Mouse (Mus musculus) hindbrain, embryonic 16.5 days (tissue): ENCODE measurements around the gene Stub1. TPM values are rescaled to one million over a fixed set of nuclear protein-coding genes. Genes with fewer than 3 reads are reported as not detected.

ENCODE experiments used
- ATAC-seq: fragments of 200-750 bp; cut with Nextera tagmentation; 2 replicates; pipeline ENCODE4 v1.8.0; 2017; ENCODE audit warnings: moderate TSS enrichment, moderate library complexity
- H3K27ac ChIP-seq: fragments of 300-500 bp; sonication (generic); 2 replicates; pipeline ENCODE4 v1.5.1; 2014; ENCODE audit warnings: low read depth, mild to moderate bottlenecking, control low read depth, low read length, moderate library complexity
- H3K27me3 ChIP-seq: fragments of 300-500 bp; sonication (generic); replicated peaks from 2 replicates; pipeline ENCODE4 v1.6.1; 2014; ENCODE audit warnings: low read length; ENCODE audit not compliant: control insufficient read depth, insufficient read depth
- H3K36me3 ChIP-seq: fragments of 300-500 bp; sonication (generic); 2 replicates; pipeline ENCODE4 v1.6.1; 2014; ENCODE audit warnings: mild to moderate bottlenecking, low read length, moderate library complexity, mixed read lengths; ENCODE audit not compliant: control insufficient read depth, insufficient read depth
- H3K4me1 ChIP-seq: fragments of 300-500 bp; sonication (generic); 2 replicates; pipeline ENCODE4 v1.6.1; 2014; ENCODE audit warnings: low read depth, low read length; ENCODE audit not compliant: control insufficient read depth, insufficient read depth
- H3K4me2 ChIP-seq: fragments of 300-500 bp; sonication (generic); 2 replicates; pipeline ENCODE4 v1.6.1; 2014; ENCODE audit warnings: mild to moderate bottlenecking, low read length, control low read depth, moderate library complexity
- H3K4me3 ChIP-seq: fragments of 300-500 bp; sonication (generic); 2 replicates; pipeline ENCODE4 v1.5.1; 2014; ENCODE audit warnings: mild to moderate bottlenecking, low read length, control low read depth, moderate library complexity
- H3K9ac ChIP-seq: fragments of 300-500 bp; sonication (generic); 2 replicates; pipeline ENCODE4 v1.6.1; 2014; ENCODE audit warnings: low read depth, mild to moderate bottlenecking, control low read depth, low read length, moderate library complexity
- H3K9me3 ChIP-seq: fragments of 300-500 bp; sonication (generic); 2 replicates; pipeline ENCODE4 v1.6.1; 2014; ENCODE audit warnings: mild to moderate bottlenecking, low read length, moderate library complexity; ENCODE audit not compliant: control insufficient read depth
- WGBS: fragments of 180-500 bp; shearing (Covaris S2); extraction: QIAGEN DNeasy Blood & Tissue Kit; methylation state at CpG from one replicate; pipeline ENCODE4 v1.1.7; 2014; 5-methylcytosine and 5-hydroxymethylcytosine counted together
- polyA plus RNA-seq: library from polyadenylated mRNA; unstranded; fragments of >200 nt; fragmentation: Nextera tagmentation; extraction: Ambion mirVana; gene quantifications from 2 replicates; pipeline ENCODE4 v1.2.1, GENCODE M21; 2015

The Stub1 gene
- polyA plus RNA-seq, 1 experiment from 2014 or later = 428 TPM

GRCm38 (mm10) chr17:25841117-25841880 is 8.1 kb upstream of the Stub1 start, which contains the start of gene Gm20683:
TSS of gene Gm20683 (minus strand) at chr17:25841763.
- WGBS = 96% methylated on average over 22 of the region's 22 CpGs
- Histone ChIP-seq H3K4me2 (no peak within 1 kb of the TSS), H3K4me3 (no peak within 1 kb of the TSS), H3K36me3 (peaks cover 40% of the 10 kb centered on the region), H3K9me3 (no peaks in the 10 kb centered on the region), H3K27me3 (no peaks in the 10 kb centered on the region), H3K9ac (no peak within 1 kb of the TSS; the same call in 1 of the 2 replicates), H3K27ac (no peak within 1 kb of the TSS), H3K4me1 (peaks cover 34% of the 10 kb centered on the region)
- ATAC-seq = no peak

- WGBS = 98% methylated on average over 6 of the region's 6 CpGs
- no peak overlapping the region for H3K4me2 ChIP-seq
Observed at GRCm38 (mm10) chr17:25840519-25840918, 7.3 kb upstream of the Stub1 start.

DNA sequence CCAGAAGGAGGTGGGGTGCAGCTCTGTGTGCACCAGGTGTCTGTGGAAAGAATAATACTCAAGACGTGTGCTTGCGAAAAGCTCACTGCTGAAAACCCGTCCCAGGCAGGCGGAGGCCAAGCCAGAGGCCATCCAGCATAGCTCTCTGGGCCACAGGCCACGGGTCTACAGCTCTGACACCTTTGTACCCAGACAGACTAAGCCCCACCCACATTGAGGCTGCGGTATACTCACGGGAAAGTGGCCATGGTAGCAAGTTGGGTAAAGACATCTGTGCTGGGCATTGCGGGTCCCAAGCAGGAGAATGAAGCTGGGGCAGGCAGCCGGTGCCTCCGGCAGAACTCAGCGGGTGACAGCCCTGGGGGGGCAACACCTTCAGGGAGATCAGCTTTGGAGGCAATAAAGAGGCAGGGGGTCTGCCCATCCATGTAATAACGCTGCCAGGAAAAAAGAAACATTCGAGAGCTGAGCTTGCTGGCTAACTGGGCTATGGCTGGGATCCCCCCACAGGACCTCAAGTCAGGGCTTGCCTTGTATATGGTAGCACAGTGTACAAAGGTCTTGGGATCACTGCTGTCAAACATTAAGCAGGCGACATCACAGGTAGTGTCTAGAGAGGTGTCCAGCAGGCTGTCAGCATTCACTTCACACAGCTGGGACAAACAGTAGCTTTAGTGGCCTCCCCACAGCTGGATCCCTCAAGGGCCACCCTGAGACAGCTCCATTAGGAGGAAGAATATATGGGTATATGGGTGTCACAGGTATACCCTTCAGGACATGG is 6.4 kb upstream of the Stub1 start:
- Histone ChIP-seq H3K36me3 (peaks cover 40% of the 10 kb centered on the region), H3K4me1 (peaks cover 46% of the 10 kb centered on the region), H3K4me3 (no peak overlapping the region), H3K9me3 (no peaks in the 10 kb centered on the region), H3K27ac (no peak overlapping the region), H3K27me3 (no peaks in the 10 kb centered on the region), H3K4me2 (no peak overlapping the region), H3K9ac (no peak overlapping the region)
- ATAC-seq = no peak
- 84% methylated on average over 14 of the region's 14 CpGs for WGBS

More at GRCm38 (mm10) chr17:25840519-25840918, 7.3 kb upstream of the Stub1 start:
- peaks cover 42% of the 10 kb centered on the region for H3K4me1 ChIP-seq
- ATAC-seq = no peak
- H3K27me3 ChIP-seq = no peaks in the 10 kb centered on the region
- H3K27ac ChIP-seq = no peak overlapping the region
- no peaks in the 10 kb centered on the region for H3K9me3 ChIP-seq
- H3K4me3 ChIP-seq = no peak overlapping the region
- H3K36me3 ChIP-seq = peaks cover 38% of the 10 kb centered on the region
- H3K9ac ChIP-seq = no peak overlapping the region

DNA sequence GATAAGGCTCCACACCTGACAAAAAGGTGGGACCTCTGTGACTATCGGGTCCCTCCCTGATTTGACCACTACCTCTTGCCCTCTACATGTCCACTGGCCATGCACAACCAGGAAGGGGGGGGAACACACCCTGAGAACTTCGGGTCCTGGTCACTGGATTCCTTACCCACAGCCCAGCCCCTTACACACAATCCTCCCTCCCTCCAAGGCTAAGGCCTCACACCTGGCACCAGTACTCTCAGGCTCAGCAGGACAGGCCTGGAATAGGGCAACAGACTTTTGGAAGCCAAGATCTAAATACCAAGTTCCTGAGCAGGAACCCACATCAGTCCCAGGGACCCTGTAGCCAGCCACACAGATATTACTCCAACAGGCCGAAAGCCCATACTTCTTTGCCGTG is 5.7 kb upstream of the Stub1 start:
- H3K36me3 ChIP-seq = peaks cover 40% of the 10 kb centered on the region
- WGBS = 85% methylated on average over 4 of the region's 4 CpGs
- no peaks in the 10 kb centered on the region for H3K9me3 ChIP-seq
- no peak overlapping the region for H3K4me2 ChIP-seq
- no peak for ATAC-seq
- no peak overlapping the region for H3K9ac ChIP-seq
- no peak overlapping the region for H3K27ac ChIP-seq
- no peak overlapping the region for H3K4me3 ChIP-seq
- H3K4me1 ChIP-seq = peaks cover 52% of the 10 kb centered on the region
- no peaks in the 10 kb centered on the region for H3K27me3 ChIP-seq

DNA sequence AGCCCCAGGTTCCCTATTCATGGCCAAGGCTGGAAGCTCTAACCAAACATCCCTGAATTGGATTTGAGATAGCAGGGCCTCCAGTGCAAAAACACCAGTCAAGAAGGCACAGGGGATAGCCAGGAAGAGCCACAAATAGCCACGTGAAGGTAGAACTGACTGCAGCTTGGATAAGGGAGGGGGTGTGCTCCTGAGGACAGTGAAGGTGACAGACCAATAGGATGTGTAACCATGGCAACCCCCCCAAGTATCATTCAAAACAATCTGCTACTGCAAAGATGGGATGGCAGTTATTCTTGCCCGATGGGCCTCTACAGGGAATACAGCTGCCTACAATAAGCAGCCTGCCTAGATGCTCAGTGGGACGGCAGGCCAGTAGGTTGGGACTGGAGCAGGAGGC is 4.3 kb upstream of the Stub1 start:
- Histone ChIP-seq H3K4me3 (no peak overlapping the region), H3K36me3 (peaks cover 40% of the 10 kb centered on the region), H3K9ac (peak overlapping the region; percentile 92), H3K9me3 (no peaks in the 10 kb centered on the region), H3K4me1 (peaks cover 46% of the 10 kb centered on the region), H3K4me2 (peak overlapping the region; percentile 85), H3K27ac (peak overlapping the region; percentile 93), H3K27me3 (no peaks in the 10 kb centered on the region)
- ATAC-seq = no peak
- WGBS = 7% methylated on average over 3 of the region's 3 CpGs

DNA sequence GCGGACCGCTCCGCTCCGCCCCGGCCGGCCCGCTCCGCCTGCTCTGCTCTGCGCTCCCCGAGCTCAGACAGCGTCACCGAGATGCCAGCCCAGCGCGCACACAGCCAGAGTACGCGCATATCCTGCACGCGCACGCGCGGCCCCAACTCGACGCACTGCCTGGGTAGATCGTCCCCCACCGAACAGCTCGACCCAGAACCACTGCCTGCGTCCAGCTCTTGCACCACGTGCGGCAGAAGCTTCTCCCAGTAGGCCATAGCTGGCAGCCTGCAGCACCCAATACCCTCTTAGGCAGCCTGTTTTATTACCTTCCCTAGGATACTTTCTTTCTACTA is 3.8 kb upstream of the Stub1 start, which contains the start of gene Rhbdl1:
Rhbdl1 (minus strand) TSS at position 220 of the 335 bp plus-strand sequence.
- H3K9me3 ChIP-seq = no peaks in the 10 kb centered on the region
- H3K36me3 ChIP-seq = peaks cover 35% of the 10 kb centered on the region
- H3K4me1 ChIP-seq = peaks cover 47% of the 10 kb centered on the region
- ATAC-seq = peak; percentile 52
- peak within 1 kb of the TSS; percentile 92 for H3K9ac ChIP-seq
- peak within 1 kb of the TSS; percentile 55 for H3K4me3 ChIP-seq
- no peaks in the 10 kb centered on the region for H3K27me3 ChIP-seq
- peak within 1 kb of the TSS; percentile 85 for H3K4me2 ChIP-seq
- H3K27ac ChIP-seq = peak within 1 kb of the TSS; percentile 93
- WGBS = under 1% methylated on average over 29 of the region's 29 CpGs

DNA sequence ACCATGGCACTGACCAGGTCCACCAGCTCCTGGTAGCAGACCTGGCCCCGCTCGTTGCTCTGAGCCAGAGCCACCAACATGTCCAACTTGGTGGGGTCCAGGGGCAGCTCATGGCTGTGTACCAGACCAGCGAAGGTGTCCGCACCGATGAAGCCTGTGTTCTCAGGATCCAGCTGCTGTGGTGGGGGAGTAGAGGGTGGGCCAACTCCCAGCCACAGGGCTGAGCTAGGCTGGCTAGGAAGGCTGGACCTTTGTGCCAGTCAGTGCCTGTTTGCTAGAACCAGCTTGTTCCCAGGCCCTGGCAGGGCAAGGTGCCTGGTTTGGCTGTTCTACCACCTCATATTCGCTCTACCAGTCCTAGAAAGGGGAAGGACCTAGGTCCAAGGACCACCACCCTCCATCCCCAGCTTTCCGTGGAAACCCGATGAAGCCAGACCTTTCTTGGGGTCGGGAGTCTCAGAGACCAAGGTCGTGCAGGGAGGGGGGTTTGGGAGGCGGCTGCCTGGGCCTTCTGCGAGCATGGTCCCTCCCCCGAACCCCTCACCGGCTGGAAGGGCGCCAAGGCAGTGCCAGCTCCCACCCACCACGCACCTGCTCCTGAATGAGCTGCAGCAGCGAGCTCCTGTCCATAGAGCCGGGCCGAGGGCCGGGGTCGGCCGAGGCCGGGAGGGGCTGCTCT is 3.3 kb upstream of the Stub1 start:
- no peaks in the 10 kb centered on the region for H3K27me3 ChIP-seq
- H3K4me2 ChIP-seq = peak overlapping the region; percentile 85
- no peak; the same call in 1 of the 2 replicates for ATAC-seq
- 19% methylated on average over 23 of the region's 23 CpGs for WGBS
- peak overlapping the region; percentile 92 for H3K9ac ChIP-seq
- H3K9me3 ChIP-seq = no peaks in the 10 kb centered on the region
- peak overlapping the region; percentile 93 for H3K27ac ChIP-seq
- H3K36me3 ChIP-seq = peaks cover 30% of the 10 kb centered on the region
- H3K4me1 ChIP-seq = peaks cover 53% of the 10 kb centered on the region
- peak overlapping the region; percentile 55 for H3K4me3 ChIP-seq

DNA sequence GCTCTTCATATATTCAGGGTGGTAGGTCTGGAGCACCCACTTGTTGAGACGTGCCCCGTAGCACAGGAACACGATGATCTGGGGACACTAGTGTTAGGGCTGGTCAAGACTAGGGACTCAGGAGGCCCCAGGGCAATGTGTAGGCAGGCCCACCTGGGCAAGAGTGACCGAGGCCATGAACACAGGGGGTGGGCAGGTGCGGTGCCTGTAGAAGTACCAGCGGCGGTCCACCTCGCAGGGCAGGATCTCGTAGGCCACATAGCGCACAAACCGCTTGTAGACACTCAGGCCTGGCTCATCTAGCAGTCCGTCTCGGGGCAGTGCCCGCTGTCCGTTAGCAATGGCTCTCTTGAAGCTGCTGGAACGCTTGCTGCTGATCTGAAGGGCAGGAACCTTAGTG is 2.6 kb upstream of the Stub1 start:
- no peak for ATAC-seq
- Histone ChIP-seq H3K27me3 (no peaks in the 10 kb centered on the region), H3K4me1 (peaks cover 60% of the 10 kb centered on the region), H3K9ac (no peak overlapping the region; the same call in 1 of the 2 replicates), H3K4me3 (peak overlapping the region; percentile 55; the same call in 1 of the 2 replicates), H3K4me2 (peak overlapping the region; percentile 85), H3K9me3 (no peaks in the 10 kb centered on the region), H3K27ac (peak overlapping the region; percentile 93), H3K36me3 (peaks cover 29% of the 10 kb centered on the region)
- 92% methylated on average over 16 of the region's 16 CpGs for WGBS

- no peaks in the 10 kb centered on the region for H3K27me3 ChIP-seq
- WGBS = 97% methylated on average over 7 of the region's 7 CpGs
- H3K9me3 ChIP-seq = no peaks in the 10 kb centered on the region
- ATAC-seq = no peak
- peaks cover 29% of the 10 kb centered on the region for H3K36me3 ChIP-seq
- H3K4me2 ChIP-seq = peak overlapping the region; percentile 5
- H3K4me1 ChIP-seq = peaks cover 65% of the 10 kb centered on the region
- peak overlapping the region; percentile 38 for H3K9ac ChIP-seq
- H3K4me3 ChIP-seq = no peak overlapping the region
- H3K27ac ChIP-seq = no peak overlapping the region
Observed at GRCm38 (mm10) chr17:25835301-25835700, 2.1 kb upstream of the Stub1 start.
